Mouse (Mus musculus) ovary, adult 18-20 months (tissue): ENCODE data around the gene Adamts17.

Experiments
- DNase-seq: peaks from one replicate; pipeline ENCODE4 v3.0.0; 2022; ENCODE audit warnings: low spot score, mixed read lengths

The Adamts17 gene

GRCm38 (mm10) chr7:66839463-66840007 lies at the start of gene Adamts17:
Adamts17 (plus strand) TSS chr7:66839735.
- peak; percentile 88 for DNase-seq

- no peak for DNase-seq
Measured at GRCm38 (mm10) chr7:66789860-66790748, 49.4 kb upstream of the Adamts17 start.

- no peak for DNase-seq
Measured at GRCm38 (mm10) chr7:66791022-66791421, 48.5 kb upstream of the Adamts17 start.

- no peak for DNase-seq
Measured at GRCm38 (mm10) chr7:66796909-66797308, 42.6 kb upstream of the Adamts17 start.

- DNase-seq: no peak
Measured at GRCm38 (mm10) chr7:66797345-66797744, 42.2 kb upstream of the Adamts17 start.

- no peak for DNase-seq
Measured at GRCm38 (mm10) chr7:66798826-66799225, 40.7 kb upstream of the Adamts17 start.

GRCm38 (mm10) chr7:66800784-66801183 lies 38.8 kb upstream of the Adamts17 start:
- DNase-seq: no peak

- no peak for DNase-seq
Measured at GRCm38 (mm10) chr7:66801785-66802184, 37.8 kb upstream of the Adamts17 start.

GRCm38 (mm10) chr7:66803798-66804197 lies 35.7 kb upstream of the Adamts17 start:
- no peak for DNase-seq

- no peak for DNase-seq
Measured at GRCm38 (mm10) chr7:66806801-66807200, 32.7 kb upstream of the Adamts17 start.

GRCm38 (mm10) chr7:66810436-66810835 lies 29.1 kb upstream of the Adamts17 start:
- DNase-seq: no peak

GRCm38 (mm10) chr7:66811294-66811693 lies 28.2 kb upstream of the Adamts17 start:
- no peak for DNase-seq

- no peak for DNase-seq
Measured at GRCm38 (mm10) chr7:66812289-66812688, 27.2 kb upstream of the Adamts17 start.

GRCm38 (mm10) chr7:66812737-66813136 lies 26.8 kb upstream of the Adamts17 start:
- DNase-seq: no peak

GRCm38 (mm10) chr7:66813172-66813571 lies 26.4 kb upstream of the Adamts17 start:
- DNase-seq: no peak

- DNase-seq: no peak
Measured at GRCm38 (mm10) chr7:66815526-66815925, 24.0 kb upstream of the Adamts17 start.

- no peak for DNase-seq
Measured at GRCm38 (mm10) chr7:66820034-66820433, 19.5 kb upstream of the Adamts17 start.

- DNase-seq: no peak
Measured at GRCm38 (mm10) chr7:66830803-66831202, 8.7 kb upstream of the Adamts17 start.

GRCm38 (mm10) chr7:66831295-66831694 lies 8.2 kb upstream of the Adamts17 start:
- no peak for DNase-seq

GRCm38 (mm10) chr7:66840008-66840719 lies 629 bp downstream of the Adamts17 start:
- no peak for DNase-seq

GRCm38 (mm10) chr7:66841165-66841564 lies 1.6 kb downstream of the Adamts17 start:
- DNase-seq: no peak

- peak; percentile 19 for DNase-seq
Measured at GRCm38 (mm10) chr7:66842021-66842420, 2.5 kb downstream of the Adamts17 start.

GRCm38 (mm10) chr7:66843846-66844245 lies 4.3 kb downstream of the Adamts17 start:
- no peak for DNase-seq
